Mouse (Mus musculus) liver, embryonic 14.5 days (tissue): ENCODE measurements around the gene Tmem200a. TPM values are rescaled to one million over a fixed set of nuclear protein-coding genes. Genes with fewer than 3 reads are reported as not detected.

Source experiments
- ATAC-seq: fragments of 200-750 bp; cut with Nextera tagmentation; 2 replicates; pipeline ENCODE4 v1.8.0; 2017; ENCODE audit warnings: moderate number of reproducible peaks, mild to moderate bottlenecking, moderate library complexity; ENCODE audit not compliant: insufficient read depth
- DNase-seq, 3 experiments: peaks; one replicate each; pipeline ENCODE4 v3.0.0-alpha.2; 2012 to 2013; ENCODE audit warnings: low read depth in 3 of 3, low spot score in 3 of 3
- H3K27ac ChIP-seq: fragments of 300-500 bp; sonication (generic); 2 replicates; pipeline ENCODE4 v1.5.1; 2014; ENCODE audit warnings: moderate library complexity, mild to moderate bottlenecking, control low read depth, inconsistent platforms
- H3K27me3 ChIP-seq: fragments of 300-500 bp; sonication (generic); 2 replicates; pipeline ENCODE4 v1.6.1; 2014; ENCODE audit warnings: mild to moderate bottlenecking, low read length, moderate library complexity; ENCODE audit not compliant: control insufficient read depth, insufficient read depth
- H3K36me3 ChIP-seq: fragments of 300-500 bp; sonication (generic); replicated peaks from 2 replicates; pipeline ENCODE4 v1.6.1; 2014; ENCODE audit warnings: low read depth; ENCODE audit not compliant: control insufficient read depth, insufficient read depth
- H3K4me1 ChIP-seq, 2 experiments: fragments of 200-500 bp in 1 of 2; fragments of 300-500 bp in 1 of 2; sonication (generic) in 1 of 2; replicated peaks; 2 replicates each; pipeline ENCODE4 v1.6.1; 2012 to 2014; ENCODE audit warnings: antibody characterized with exemption in 1 of 2, inconsistent platforms in 1 of 2, low read length in 1 of 2; ENCODE audit not compliant: control insufficient read depth in 2 of 2, insufficient read depth in 2 of 2
- H3K4me2 ChIP-seq: fragments of 300-500 bp; sonication (generic); 2 replicates; pipeline ENCODE4 v1.6.1; 2014; ENCODE audit warnings: low read depth, mild to moderate bottlenecking, control low read depth, moderate library complexity
- H3K4me3 ChIP-seq, 2 experiments: fragments of 200-500 bp in 1 of 2; fragments of 300-500 bp in 1 of 2; sonication (generic) in 1 of 2; 2 replicates each; pipeline ENCODE4 v1.5.1; 2012 to 2014; ENCODE audit warnings: low read depth in 2 of 2, low read length in 2 of 2, mild to moderate bottlenecking in 2 of 2, control low read depth in 1 of 2, inconsistent platforms in 1 of 2, moderate library complexity in 1 of 2; ENCODE audit not compliant: insufficient read depth in 1 of 2
- H3K9ac ChIP-seq: fragments of 300-500 bp; sonication (generic); replicated peaks from 2 replicates; pipeline ENCODE4 v1.6.1; 2014; ENCODE audit warnings: mild to moderate bottlenecking, control low read depth, moderate library complexity
- H3K9me3 ChIP-seq: fragments of 300-500 bp; sonication (generic); 2 replicates; pipeline ENCODE4 v1.6.1; 2016; ENCODE audit warnings: low read length, mixed read lengths; ENCODE audit not compliant: control insufficient read depth
- CTCF ChIP-seq: IDR thresholded peaks from 2 replicates; pipeline ENCODE4 v1.5.1; 2016; ENCODE audit warnings: antibody characterized with exemption, low read depth, control low read depth
- EP300 ChIP-seq: IDR thresholded peaks from 2 replicates; pipeline ENCODE4 v1.6.1; 2016; ENCODE audit warnings: antibody characterized with exemption, low read depth
- WGBS: fragments of 180-500 bp; shearing (Covaris S2); extraction: QIAGEN DNeasy Blood & Tissue Kit; methylation state at CpG from one replicate; pipeline ENCODE4 v1.1.7; 2014; ENCODE audit not compliant: insufficient replicate concordance; 5-methylcytosine and 5-hydroxymethylcytosine counted together
- polyA plus RNA-seq, 2 experiments: library from polyadenylated mRNA; depleted of rRNA in 1 of 2; stranded (reverse) in 1 of 2; unstranded in 1 of 2; fragments of >200 nt; fragmentation: Nextera tagmentation in 1 of 2; extraction: Ambion mirVana in 1 of 2; gene quantifications; 2 replicates each; pipeline versions ENCODE4 v1.2.1 to v1.2.3; 2012 to 2014

Gene Tmem200a
- polyA plus RNA-seq, 2 experiments: 0.13 to 0.70 TPM

DNA sequence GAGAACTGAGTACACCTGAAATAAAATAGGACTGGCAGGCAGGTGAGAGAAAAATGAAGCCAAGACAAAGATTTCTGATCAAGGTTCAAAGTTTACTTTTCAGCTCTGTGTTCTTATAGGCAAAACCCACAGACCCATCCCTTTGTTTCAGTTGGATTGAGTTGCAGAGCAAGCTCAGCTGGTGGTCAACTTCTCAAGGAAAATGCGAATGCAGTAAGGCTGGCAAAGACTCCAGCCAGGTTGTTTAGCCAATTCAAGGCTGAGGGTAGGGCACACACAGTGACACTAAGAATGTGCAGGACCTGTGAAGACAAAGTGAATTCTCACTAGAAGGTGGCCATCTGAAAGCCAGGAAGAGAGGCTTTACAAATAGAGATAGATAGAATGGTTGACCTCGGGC is 94.8 kb downstream of the Tmem200a start:
- Histone ChIP-seq H3K27ac (no peak overlapping the region), H3K4me1 (no peaks in the 10 kb centered on the region), H3K9me3 (no peaks in the 10 kb centered on the region), H3K9ac (no peak overlapping the region), H3K27me3 (no peaks in the 10 kb centered on the region), H3K4me2 (no peak overlapping the region), H3K4me3 (no peak overlapping the region), H3K36me3 (no peaks in the 10 kb centered on the region)
- WGBS: 39% methylated on average over 2 of the region's 2 CpGs
- no peak for DNase-seq
- ATAC-seq: no peak
- no peak for TF ChIP-seq CTCF
- TF ChIP-seq EP300: no peak

DNA sequence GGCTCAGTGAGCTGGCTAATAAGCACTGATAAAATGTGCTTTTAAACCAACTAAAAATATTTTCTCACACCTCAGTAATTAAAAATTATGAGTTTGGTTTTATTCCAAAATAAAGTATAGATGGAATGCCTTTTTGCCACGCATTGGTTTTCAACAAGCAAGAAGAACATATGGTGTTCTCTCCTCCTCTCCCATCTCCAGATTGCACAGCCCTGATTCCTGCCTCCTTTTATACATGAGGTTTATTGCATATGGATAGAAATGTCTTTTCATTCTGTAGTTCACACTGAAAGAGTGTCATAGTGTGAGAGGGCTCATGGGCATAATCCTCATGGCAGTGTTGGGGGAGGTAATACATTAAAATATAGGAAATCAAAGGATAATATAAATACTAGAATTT is 96.2 kb downstream of the Tmem200a start:
- Histone ChIP-seq H3K9me3 (no peaks in the 10 kb centered on the region), H3K9ac (no peak overlapping the region), H3K4me3 (no peak overlapping the region), H3K27ac (no peak overlapping the region), H3K36me3 (no peaks in the 10 kb centered on the region), H3K4me1 (no peaks in the 10 kb centered on the region), H3K4me2 (no peak overlapping the region), H3K27me3 (no peaks in the 10 kb centered on the region)
- ATAC-seq (no peak), DNase-seq (no peak)
- WGBS: 44% methylated on average over 1 of the region's 1 CpGs
- TF ChIP-seq CTCF (no peak), EP300 (no peak)

DNA sequence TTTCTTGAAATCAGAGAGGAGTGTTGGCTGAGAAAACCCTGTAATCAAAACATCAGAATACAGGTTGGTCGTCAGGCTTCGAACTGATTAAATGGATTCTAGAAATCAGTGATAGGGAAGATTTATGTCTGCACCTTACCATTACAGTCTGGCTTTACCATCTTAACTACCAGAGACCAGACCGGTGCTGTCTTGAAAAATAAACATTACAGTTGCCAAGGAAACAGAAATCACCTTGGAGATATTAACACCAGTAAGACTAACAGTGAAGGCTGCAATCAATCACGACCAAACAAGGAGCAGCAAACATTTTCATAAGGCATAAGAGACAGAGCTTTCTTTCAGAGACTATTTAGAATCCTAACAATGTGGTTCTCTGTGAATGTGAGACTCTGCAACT is 116.0 kb downstream of the Tmem200a start:
- Histone ChIP-seq H3K9me3 (no peaks in the 10 kb centered on the region), H3K27me3 (no peaks in the 10 kb centered on the region), H3K4me1 (no peaks in the 10 kb centered on the region), H3K9ac (no peak overlapping the region), H3K4me3 (no peak overlapping the region), H3K4me2 (no peak overlapping the region), H3K36me3 (no peaks in the 10 kb centered on the region), H3K27ac (no peak overlapping the region)
- TF ChIP-seq CTCF (no peak), EP300 (no peak)
- DNase-seq (no peak), ATAC-seq (no peak)
- 43% methylated on average over 4 of the region's 4 CpGs for WGBS

DNA sequence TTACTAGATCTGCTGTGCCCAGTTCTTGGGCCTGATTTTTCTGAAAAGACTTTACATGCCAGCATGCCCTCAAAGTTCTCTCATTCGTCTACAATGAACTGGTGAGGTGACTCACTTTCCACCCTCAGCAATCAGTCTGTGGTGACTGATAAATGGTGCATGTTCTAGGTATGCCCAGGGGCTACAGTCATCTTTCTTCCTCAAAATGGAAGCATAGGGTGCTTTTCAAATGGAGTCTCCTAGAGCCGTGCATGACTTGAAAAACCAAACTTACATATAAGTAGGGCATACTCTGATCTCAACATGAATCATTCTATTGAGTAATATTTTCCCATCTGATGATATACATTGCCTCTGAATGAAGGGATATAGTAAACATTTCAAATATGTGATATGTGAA is 117.8 kb downstream of the Tmem200a start:
- Histone ChIP-seq H3K4me1 (no peaks in the 10 kb centered on the region), H3K36me3 (no peaks in the 10 kb centered on the region), H3K27me3 (no peaks in the 10 kb centered on the region), H3K4me3 (no peak overlapping the region), H3K9me3 (no peaks in the 10 kb centered on the region), H3K27ac (no peak overlapping the region), H3K4me2 (no peak overlapping the region), H3K9ac (no peak overlapping the region)
- DNase-seq: no peak
- WGBS: 55% methylated on average over 2 of the region's 2 CpGs
- TF ChIP-seq EP300 (no peak), CTCF (no peak)
- no peak for ATAC-seq

DNA sequence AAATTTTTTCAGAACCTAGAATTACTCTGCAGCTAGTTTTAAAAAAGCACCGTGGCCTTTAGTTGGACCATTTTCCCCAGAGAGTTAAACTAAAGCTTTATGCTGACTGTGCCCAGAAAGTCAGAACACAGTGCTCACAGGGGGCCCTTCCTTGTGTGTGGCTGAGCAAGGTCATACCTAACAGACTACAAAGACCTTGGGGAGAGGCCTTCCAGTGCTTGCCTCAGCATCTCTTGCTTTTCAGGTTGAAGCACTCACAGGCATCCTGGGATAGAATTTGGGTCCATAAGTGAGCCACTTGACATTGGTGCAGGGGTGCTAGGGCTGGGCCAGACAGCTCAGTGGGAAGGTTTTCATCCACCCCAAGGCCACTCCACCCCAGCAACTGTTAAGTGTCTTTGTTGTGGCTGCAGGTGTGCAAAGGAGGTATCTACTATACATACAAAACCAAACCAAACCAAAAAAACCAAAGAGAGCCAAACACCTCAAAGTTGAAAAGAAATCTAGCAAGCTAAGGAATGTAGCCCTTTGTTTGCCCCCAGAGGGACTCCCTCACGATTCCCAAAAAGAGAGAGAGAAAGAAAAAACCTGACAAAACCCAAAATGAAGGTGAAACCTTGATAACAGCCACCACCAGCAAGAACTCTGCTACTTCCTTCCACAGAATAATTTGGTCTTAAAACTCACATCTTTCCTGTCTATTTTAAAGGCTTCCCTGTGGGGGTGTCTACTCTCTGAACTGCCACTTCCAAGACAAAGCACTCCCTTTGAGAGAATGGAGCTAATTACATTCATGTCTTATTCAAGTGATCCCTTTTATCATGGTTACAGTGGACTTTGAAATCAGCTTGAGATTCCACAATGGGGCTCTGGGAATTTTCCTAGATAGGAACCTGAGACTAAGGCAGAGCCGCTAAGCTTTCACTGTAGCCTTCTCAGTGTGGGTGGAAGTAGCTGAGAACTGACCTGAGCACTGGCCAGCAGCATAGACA is 119.8 kb downstream of the Tmem200a start:
- Histone ChIP-seq H3K9ac (no peak overlapping the region), H3K4me1 (no peaks in the 10 kb centered on the region), H3K4me3 (no peak overlapping the region), H3K27ac (no peak overlapping the region), H3K4me2 (no peak overlapping the region), H3K9me3 (no peaks in the 10 kb centered on the region), H3K27me3 (no peaks in the 10 kb centered on the region), H3K36me3 (no peaks in the 10 kb centered on the region)
- WGBS: 38% methylated on average over 3 of the region's 3 CpGs
- no peak for ATAC-seq
- TF ChIP-seq EP300 (no peak), CTCF (no peak)
- no peak for DNase-seq
